Mouse (Mus musculus) midbrain, embryonic 13.5 days (tissue): ENCODE measurements at regions not wholly inside any gene's neighbourhood (a gene's known extent, or its start where the extent isn't known, plus 50 kb on each side); places are given as distances from the start of the nearest gene placed in this dataset.

Experiments
- ATAC-seq: fragments of 200-750 bp; cut with Nextera tagmentation; 2 replicates; pipeline ENCODE4 v1.8.0; 2017; ENCODE audit warnings: mild to moderate bottlenecking, moderate TSS enrichment, moderate library complexity
- H3K27ac ChIP-seq: fragments of 300-500 bp; sonication (generic); 2 replicates; pipeline ENCODE4 v1.5.1; 2015; ENCODE audit warnings: inconsistent platforms, mild to moderate bottlenecking, moderate library complexity
- H3K27me3 ChIP-seq: fragments of 300-500 bp; sonication (generic); 2 replicates; pipeline ENCODE4 v1.6.1; 2015; ENCODE audit warnings: mild to moderate bottlenecking, inconsistent platforms
- H3K36me3 ChIP-seq: fragments of 300-500 bp; sonication (generic); 2 replicates; pipeline ENCODE4 v1.6.1; 2015; ENCODE audit warnings: mild to moderate bottlenecking, inconsistent platforms
- H3K4me1 ChIP-seq: fragments of 300-500 bp; sonication (generic); replicated peaks from 2 replicates; pipeline ENCODE4 v1.6.1; 2015; ENCODE audit warnings: inconsistent platforms
- H3K4me2 ChIP-seq: fragments of 300-500 bp; sonication (generic); replicated peaks from 2 replicates; pipeline ENCODE4 v1.6.1; 2015; ENCODE audit warnings: moderate library complexity, mild to moderate bottlenecking, inconsistent platforms
- H3K4me3 ChIP-seq: fragments of 300-500 bp; sonication (generic); replicated peaks from 2 replicates; pipeline ENCODE4 v1.5.1; 2015; ENCODE audit warnings: mild to moderate bottlenecking, inconsistent platforms
- H3K9ac ChIP-seq: fragments of 300-500 bp; sonication (generic); replicated peaks from 2 replicates; pipeline ENCODE4 v1.6.1; 2015; ENCODE audit warnings: mild to moderate bottlenecking, inconsistent platforms
- H3K9me3 ChIP-seq: fragments of 300-500 bp; sonication (generic); 2 replicates; pipeline ENCODE4 v1.6.1; 2016; ENCODE audit warnings: mild to moderate bottlenecking, inconsistent platforms
- WGBS: fragments of 180-500 bp; shearing (Covaris S2); methylation state at CpG from one replicate; pipeline ENCODE4 v1.1.7; 2015; 5-methylcytosine and 5-hydroxymethylcytosine counted together

- peaks cover 13% of the 10 kb centered on the region for H3K4me1 ChIP-seq
- no peak for ATAC-seq
- no peak overlapping the region for H3K9ac ChIP-seq
- no peaks in the 10 kb centered on the region for H3K9me3 ChIP-seq
- H3K27ac ChIP-seq, result no peak overlapping the region
- H3K27me3 ChIP-seq, result no peaks in the 10 kb centered on the region
- no peak overlapping the region for H3K4me3 ChIP-seq
- H3K36me3 ChIP-seq, result no peaks in the 10 kb centered on the region
- 92% methylated on average over 7 of the region's 7 CpGs for WGBS
- H3K4me2 ChIP-seq, result no peak overlapping the region
These were observed 297.3 kb upstream of the 4930535I16Rik start for GRCm38 (mm10) chr4:124215077-124215476.

DNA sequence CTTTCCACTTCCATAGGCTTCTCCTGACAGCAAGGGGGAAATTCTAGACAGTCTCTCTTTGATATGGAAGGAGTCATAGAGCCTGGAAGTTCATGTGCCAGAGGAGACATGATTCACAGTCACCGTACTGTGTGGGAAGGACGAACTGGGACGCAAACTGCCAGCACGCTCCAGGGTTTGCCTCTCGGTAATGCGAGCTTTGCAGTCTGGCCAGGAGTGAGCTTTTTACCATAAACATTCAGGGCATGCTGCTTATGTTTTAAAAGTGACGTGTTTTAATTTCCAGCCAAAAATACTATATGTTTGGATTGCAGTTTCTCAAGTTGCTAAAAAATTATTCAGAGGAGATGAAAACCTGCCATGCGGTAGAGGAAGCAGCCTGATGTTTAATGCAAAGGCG, 292.3 kb upstream of the 4930535I16Rik start:
- H3K27ac ChIP-seq, result no peak overlapping the region
- ATAC-seq, result no peak
- no peaks in the 10 kb centered on the region for H3K27me3 ChIP-seq
- no peak overlapping the region for H3K9ac ChIP-seq
- no peaks in the 10 kb centered on the region for H3K36me3 ChIP-seq
- 92% methylated on average over 9 of the region's 9 CpGs for WGBS
- no peaks in the 10 kb centered on the region for H3K9me3 ChIP-seq
- H3K4me3 ChIP-seq, result no peak overlapping the region
- H3K4me1 ChIP-seq, result no peaks in the 10 kb centered on the region
- no peak overlapping the region for H3K4me2 ChIP-seq

- Histone ChIP-seq H3K9me3 (no peaks in the 10 kb centered on the region), H3K4me1 (peaks cover 2% of the 10 kb centered on the region; the same call in 1 of the 2 replicates), H3K27ac (no peak overlapping the region), H3K36me3 (no peaks in the 10 kb centered on the region), H3K4me2 (no peak overlapping the region), H3K27me3 (no peaks in the 10 kb centered on the region), H3K4me3 (no peak overlapping the region), H3K9ac (no peak overlapping the region)
- 92% methylated on average over 16 of the region's 16 CpGs for WGBS
- no peak for ATAC-seq
These were observed 288.7 kb upstream of the 4930535I16Rik start for GRCm38 (mm10) chr4:124206480-124206879.

- ATAC-seq, result no peak
These were observed 285.9 kb upstream of the 4930535I16Rik start for GRCm38 (mm10) chr4:124203736-124204135.

GRCm38 (mm10) chr4:124199884-124200844, 282.3 kb upstream of the 4930535I16Rik start:
- H3K4me2 ChIP-seq, result no peak overlapping the region
- H3K27ac ChIP-seq, result peak overlapping the region; percentile 44; the same call in 1 of the 2 replicates
- H3K9me3 ChIP-seq, result no peaks in the 10 kb centered on the region
- H3K4me3 ChIP-seq, result no peak overlapping the region
- 13% methylated on average over 14 of the region's 14 CpGs for WGBS
- H3K36me3 ChIP-seq, result no peaks in the 10 kb centered on the region
- peaks cover 8% of the 10 kb centered on the region for H3K27me3 ChIP-seq
- 0 out of 2 replicates have a peak overlapping the region, but pooled peaks have one; percentile 8 for H3K9ac ChIP-seq
- peaks cover 35% of the 10 kb centered on the region for H3K4me1 ChIP-seq
- ATAC-seq, result peak; percentile 57; the same call in 1 of the 2 replicates

More at GRCm38 (mm10) chr4:124203736-124204135, 285.9 kb upstream of the 4930535I16Rik start:
- Histone ChIP-seq H3K27ac (no peak overlapping the region), H3K4me2 (no peak overlapping the region), H3K9me3 (no peaks in the 10 kb centered on the region), H3K4me3 (no peak overlapping the region), H3K9ac (no peak overlapping the region), H3K4me1 (peaks cover 20% of the 10 kb centered on the region), H3K27me3 (peaks cover 5% of the 10 kb centered on the region), H3K36me3 (no peaks in the 10 kb centered on the region)
- WGBS, result 68% methylated on average over 2 of the region's 2 CpGs

GRCm38 (mm10) chr4:124198832-124199231, 281.0 kb upstream of the 4930535I16Rik start:
- Histone ChIP-seq H3K9me3 (no peaks in the 10 kb centered on the region), H3K36me3 (no peaks in the 10 kb centered on the region), H3K4me1 (peaks cover 35% of the 10 kb centered on the region), H3K27ac (no peak overlapping the region), H3K4me2 (no peak overlapping the region), H3K27me3 (peaks cover 8% of the 10 kb centered on the region), H3K4me3 (no peak overlapping the region), H3K9ac (no peak overlapping the region)
- 73% methylated on average over 15 of the region's 15 CpGs for WGBS
- no peak for ATAC-seq

- no peak for ATAC-seq
- Histone ChIP-seq H3K36me3 (no peaks in the 10 kb centered on the region), H3K4me3 (no peak overlapping the region), H3K9me3 (no peaks in the 10 kb centered on the region), H3K4me2 (no peak overlapping the region), H3K4me1 (peaks cover 52% of the 10 kb centered on the region), H3K27ac (0 out of 2 replicates have a peak overlapping the region, but pooled peaks have one; percentile 2), H3K9ac (no peak overlapping the region), H3K27me3 (peaks cover 8% of the 10 kb centered on the region)
- 23% methylated on average over 12 of the region's 12 CpGs for WGBS
These were observed 278.9 kb upstream of the 4930535I16Rik start for GRCm38 (mm10) chr4:124196711-124197110.

- H3K9ac ChIP-seq, result no peak overlapping the region
- no peak overlapping the region for H3K4me3 ChIP-seq
- peaks cover 40% of the 10 kb centered on the region for H3K4me1 ChIP-seq
- WGBS, result 53% methylated on average over 15 of the region's 15 CpGs
- peaks cover 6% of the 10 kb centered on the region for H3K27me3 ChIP-seq
- H3K4me2 ChIP-seq, result no peak overlapping the region
- no peaks in the 10 kb centered on the region for H3K9me3 ChIP-seq
- peak overlapping the region; percentile 73 for H3K27ac ChIP-seq
- H3K36me3 ChIP-seq, result no peaks in the 10 kb centered on the region
- peak; percentile 77 for ATAC-seq
These were observed 275.4 kb upstream of the 4930535I16Rik start for GRCm38 (mm10) chr4:124193059-124193721.

DNA sequence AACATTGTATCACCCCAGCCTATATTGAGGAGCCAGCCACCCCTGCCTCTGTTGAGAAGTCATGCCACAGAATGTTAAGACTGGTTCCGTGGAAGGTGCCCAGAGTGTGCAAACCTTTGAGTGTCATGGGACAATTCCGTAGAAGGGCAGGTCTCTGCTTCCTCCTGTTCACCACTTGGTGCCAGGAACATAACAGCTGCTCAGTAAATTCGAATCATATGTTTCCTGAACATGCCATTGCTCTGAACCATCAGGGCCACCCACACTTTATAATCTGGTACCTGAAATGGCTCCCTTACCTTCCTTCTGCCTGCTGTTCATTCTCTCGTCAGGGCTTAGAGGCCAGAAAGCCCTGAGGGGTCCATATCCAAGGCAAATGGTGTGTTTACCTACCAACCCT, 273.0 kb upstream of the 4930535I16Rik start:
- WGBS, result 85% methylated on average over 4 of the region's 4 CpGs
- H3K36me3 ChIP-seq, result no peaks in the 10 kb centered on the region
- no peak overlapping the region for H3K4me2 ChIP-seq
- no peak overlapping the region for H3K27ac ChIP-seq
- ATAC-seq, result no peak
- no peak overlapping the region for H3K9ac ChIP-seq
- H3K27me3 ChIP-seq, result peaks cover 6% of the 10 kb centered on the region; the same call in 1 of the 2 replicates
- H3K9me3 ChIP-seq, result no peaks in the 10 kb centered on the region
- no peak overlapping the region for H3K4me3 ChIP-seq
- peaks cover 41% of the 10 kb centered on the region for H3K4me1 ChIP-seq

- peaks cover 6% of the 10 kb centered on the region; the same call in 1 of the 2 replicates for H3K27me3 ChIP-seq
- no peak for ATAC-seq
- no peak overlapping the region for H3K4me2 ChIP-seq
- H3K27ac ChIP-seq, result no peak overlapping the region
- H3K9ac ChIP-seq, result no peak overlapping the region
- H3K9me3 ChIP-seq, result no peaks in the 10 kb centered on the region
- 83% methylated on average over 13 of the region's 13 CpGs for WGBS
- H3K4me1 ChIP-seq, result peaks cover 41% of the 10 kb centered on the region
- H3K4me3 ChIP-seq, result no peak overlapping the region
- H3K36me3 ChIP-seq, result no peaks in the 10 kb centered on the region
These were observed 272.2 kb upstream of the 4930535I16Rik start for GRCm38 (mm10) chr4:124189993-124190385.

DNA sequence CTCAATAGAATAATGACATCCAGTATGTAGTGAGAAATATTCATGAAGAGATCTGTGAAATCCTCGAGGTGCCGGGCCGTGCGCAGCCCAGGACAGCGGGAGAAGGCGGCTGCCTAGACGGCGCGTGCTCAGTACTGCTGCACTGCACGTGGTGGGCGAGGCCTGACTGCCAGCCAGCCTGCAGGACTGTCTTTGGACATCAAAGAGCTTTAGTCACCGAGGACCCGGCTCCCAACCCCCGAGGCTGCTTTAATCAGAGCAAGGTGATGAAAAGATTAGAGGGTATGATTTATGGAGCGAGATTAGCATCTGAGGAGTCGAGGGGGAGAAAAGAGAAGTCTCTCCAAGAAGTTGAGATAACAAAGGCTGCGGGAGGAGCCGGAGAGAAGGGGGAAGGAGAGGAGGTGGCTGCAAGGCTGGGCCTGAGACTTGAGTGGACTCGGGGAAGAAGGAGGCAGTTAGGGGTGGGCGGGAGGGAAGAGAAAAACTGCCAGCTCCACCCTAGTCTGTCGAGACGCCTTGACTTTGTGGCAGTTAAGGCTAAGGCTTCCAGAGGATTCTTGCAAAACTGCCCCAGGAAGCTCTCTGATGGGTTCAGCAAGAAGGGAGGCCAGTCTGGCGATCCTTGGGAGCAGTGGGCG, 271.6 kb upstream of the 4930535I16Rik start:
- peaks cover 6% of the 10 kb centered on the region; the same call in 1 of the 2 replicates for H3K27me3 ChIP-seq
- no peak overlapping the region for H3K9ac ChIP-seq
- H3K27ac ChIP-seq, result no peak overlapping the region
- no peaks in the 10 kb centered on the region for H3K36me3 ChIP-seq
- no peak overlapping the region for H3K4me2 ChIP-seq
- no peaks in the 10 kb centered on the region for H3K9me3 ChIP-seq
- 30% methylated on average over 24 of the region's 24 CpGs for WGBS
- peaks cover 41% of the 10 kb centered on the region for H3K4me1 ChIP-seq
- H3K4me3 ChIP-seq, result no peak overlapping the region
- ATAC-seq, result peak; percentile 72
